Mouse (Mus musculus) fat pad, adult 2 months (tissue): ENCODE data around the gene Tmem30b.
"Not testable (repeated sequence)": the region's sequence is repeated elsewhere in the genome, so short reads cannot be mapped to it uniquely, and the experiment has no call there.

Source experiments
- DNase-seq: peaks from one replicate; pipeline ENCODE4 v3.0.0-alpha.2; 2011; ENCODE audit warnings: low read depth, low spot score; ENCODE audit errors: extremely low read depth

Gene Tmem30b

DNA sequence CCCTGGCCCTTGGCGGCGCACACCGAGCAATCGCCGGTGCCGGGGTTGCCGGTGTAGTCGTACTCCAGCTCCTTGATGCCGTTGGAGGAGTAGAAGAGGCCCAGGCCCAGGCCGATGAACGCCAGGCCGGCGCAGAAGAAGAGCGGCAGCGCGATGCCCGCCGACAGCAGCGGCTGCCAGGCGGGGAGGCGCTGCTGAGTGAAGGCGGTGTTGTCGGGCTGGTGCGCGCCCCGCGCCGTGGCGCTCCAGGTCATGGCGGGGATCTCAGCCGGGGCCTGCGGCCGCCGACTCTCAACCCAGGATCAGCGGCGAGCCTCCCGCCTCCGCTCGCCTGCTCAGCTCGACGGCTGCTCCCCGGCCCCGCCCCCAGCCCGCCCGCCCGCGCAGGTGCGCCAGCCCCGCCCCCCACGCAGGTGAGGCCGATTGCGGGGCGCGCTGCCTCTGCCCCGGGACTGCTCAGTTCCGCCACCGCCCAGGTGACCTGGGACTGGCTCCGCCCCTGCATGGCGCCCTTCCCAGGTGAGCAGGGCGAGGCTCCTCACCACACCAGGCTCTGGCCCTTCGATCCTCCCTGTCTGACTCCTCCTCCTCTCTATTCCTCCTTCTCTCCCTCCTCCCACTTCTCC, at the start of gene Tmem30b:
Gene Tmem30b, minus strand, starts transcription at position 307 of the 626 bp plus-strand sequence.
- peak; percentile 31 for DNase-seq

DNA sequence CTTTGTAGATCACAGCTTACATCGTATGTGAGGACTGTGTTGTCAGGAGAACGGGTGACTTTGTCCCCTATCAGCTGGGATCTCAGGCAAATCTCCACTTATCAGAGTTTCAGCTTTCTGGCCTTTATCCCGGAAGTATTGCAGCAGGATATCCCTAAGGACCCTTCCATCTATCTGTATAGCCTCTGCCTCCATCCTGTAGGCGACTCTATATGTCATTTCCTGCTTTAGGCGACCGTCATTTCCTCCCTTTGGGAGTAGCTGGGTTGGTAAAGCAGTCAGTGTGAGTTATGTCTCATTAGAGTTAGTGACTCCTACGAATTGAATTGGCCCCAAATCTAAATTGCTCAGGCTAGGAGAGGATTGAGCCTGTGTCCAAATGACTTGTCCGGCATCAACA, 49.0 kb upstream of the Tmem30b start:
- DNase-seq = no peak

GRCm38 (mm10) chr12:73594177-73594745, 48.1 kb upstream of the Tmem30b start:
- DNase-seq = no peak

- no peak for DNase-seq
These were observed 47.0 kb upstream of the Tmem30b start for GRCm38 (mm10) chr12:73593021-73593798.

DNA sequence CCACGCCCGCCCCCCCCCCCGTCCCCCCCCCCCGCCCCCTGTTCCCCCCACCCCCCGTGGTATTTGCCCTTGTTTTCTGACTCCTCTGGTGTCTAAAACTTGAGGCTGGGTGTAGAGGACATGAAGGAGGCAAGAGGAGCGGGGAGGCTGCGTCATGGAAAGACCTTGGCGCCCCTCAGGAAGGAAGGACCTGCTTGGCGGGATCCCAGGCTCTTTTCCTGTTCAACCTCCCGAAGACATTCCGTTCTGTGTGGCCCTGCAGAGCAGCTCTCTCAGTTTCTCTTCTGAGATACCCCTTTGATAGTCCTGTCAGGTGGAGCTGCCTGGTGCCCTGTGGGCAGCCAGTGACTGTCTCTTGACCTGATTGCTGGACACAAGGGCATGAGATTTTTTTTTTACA, 45.4 kb upstream of the Tmem30b start:
- no peak for DNase-seq

- DNase-seq = no peak
These were observed 44.6 kb upstream of the Tmem30b start for GRCm38 (mm10) chr12:73590627-73591276.

GRCm38 (mm10) chr12:73587262-73587661, 41.1 kb upstream of the Tmem30b start:
- no peak for DNase-seq

GRCm38 (mm10) chr12:73585850-73586249, 39.7 kb upstream of the Tmem30b start:
- no peak for DNase-seq

GRCm38 (mm10) chr12:73585241-73585801, 39.1 kb upstream of the Tmem30b start:
- DNase-seq = no peak

DNA sequence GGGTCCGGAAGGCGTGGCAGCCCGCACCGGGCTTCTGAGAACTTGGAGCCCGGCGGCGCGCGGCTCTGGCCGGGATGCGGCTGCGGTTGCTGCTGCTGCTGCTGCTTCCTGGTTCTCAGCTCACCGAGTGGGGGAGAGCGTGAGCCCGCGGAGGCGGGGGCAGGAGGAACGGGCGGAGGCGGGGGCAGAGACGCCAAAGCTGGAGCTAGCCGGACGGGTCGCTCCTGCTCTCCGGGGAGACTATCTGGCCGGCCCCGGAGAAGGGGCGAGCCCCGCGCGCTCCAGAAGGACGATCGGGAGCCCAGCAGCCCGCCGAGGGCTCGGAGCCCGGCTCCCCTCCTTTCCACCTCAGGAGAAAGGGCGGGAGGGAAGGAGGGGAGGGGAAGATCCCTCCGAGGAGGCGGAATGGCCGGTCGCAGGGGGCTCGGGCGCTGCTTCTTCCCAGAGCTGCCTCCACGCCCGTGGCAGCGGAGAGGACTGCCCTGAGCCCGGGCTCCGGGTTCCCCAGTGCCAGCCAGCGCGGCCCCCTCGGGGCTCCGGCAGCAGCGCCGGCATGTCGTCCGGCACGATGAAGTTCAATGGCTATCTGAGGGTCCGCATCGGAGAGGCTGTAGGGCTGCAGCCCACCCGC, 38.5 kb upstream of the Tmem30b start, which contains the start of gene Prkch:
Gene Prkch, plus strand, starts transcription at position 187 of the 631 bp plus-strand sequence.
- no peak for DNase-seq

- no peak for DNase-seq
These were observed 37.8 kb upstream of the Tmem30b start for GRCm38 (mm10) chr12:73583813-73584609.

DNA sequence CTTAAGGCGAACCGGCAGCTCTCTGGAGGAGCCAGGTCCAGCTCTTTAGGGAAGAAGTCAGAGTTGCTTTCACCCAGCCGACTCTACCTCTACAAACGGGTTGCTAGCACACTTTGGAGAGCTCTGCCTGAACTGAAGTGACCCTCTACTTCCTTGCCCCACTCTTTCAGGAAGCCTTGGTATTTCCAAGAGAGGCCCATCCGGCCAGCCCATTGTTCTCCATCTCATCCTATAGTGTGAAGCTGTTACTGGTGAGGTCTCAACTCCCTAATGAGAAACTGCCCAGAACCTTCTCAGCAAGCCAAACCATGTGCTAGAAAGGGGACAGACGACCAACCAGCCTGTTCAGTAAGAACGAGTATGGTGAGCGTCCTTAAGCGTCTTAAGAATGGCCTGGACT, 37.1 kb upstream of the Tmem30b start:
- DNase-seq = no peak

- DNase-seq = no peak
These were observed 34.6 kb upstream of the Tmem30b start for GRCm38 (mm10) chr12:73580811-73581210.

DNA sequence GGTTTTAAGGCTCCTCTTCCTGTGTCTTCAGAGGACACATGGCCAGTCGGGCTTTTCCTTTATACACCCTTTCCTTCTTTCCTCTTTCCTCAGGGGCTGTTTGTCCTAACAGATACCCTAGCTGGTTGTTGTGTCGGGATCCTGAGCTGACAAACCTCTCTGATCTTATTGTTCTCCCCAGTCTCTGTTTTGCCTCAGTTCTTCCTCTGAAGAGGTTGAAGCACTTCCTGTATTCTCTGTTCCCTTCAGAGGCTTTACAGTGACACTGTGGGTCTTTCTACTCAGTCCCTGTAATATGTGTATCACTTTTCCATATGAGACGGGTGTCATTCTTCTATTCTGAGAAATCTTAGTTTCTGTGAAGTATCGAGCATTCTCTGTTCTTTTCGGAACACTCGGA, 31.9 kb upstream of the Tmem30b start:
- DNase-seq = no peak

GRCm38 (mm10) chr12:73574632-73575031, 28.4 kb upstream of the Tmem30b start:
- no peak for DNase-seq

GRCm38 (mm10) chr12:73565620-73565969, 19.4 kb upstream of the Tmem30b start:
- DNase-seq = no peak

- no peak for DNase-seq
These were observed 18.8 kb upstream of the Tmem30b start for GRCm38 (mm10) chr12:73564795-73565619.

DNA sequence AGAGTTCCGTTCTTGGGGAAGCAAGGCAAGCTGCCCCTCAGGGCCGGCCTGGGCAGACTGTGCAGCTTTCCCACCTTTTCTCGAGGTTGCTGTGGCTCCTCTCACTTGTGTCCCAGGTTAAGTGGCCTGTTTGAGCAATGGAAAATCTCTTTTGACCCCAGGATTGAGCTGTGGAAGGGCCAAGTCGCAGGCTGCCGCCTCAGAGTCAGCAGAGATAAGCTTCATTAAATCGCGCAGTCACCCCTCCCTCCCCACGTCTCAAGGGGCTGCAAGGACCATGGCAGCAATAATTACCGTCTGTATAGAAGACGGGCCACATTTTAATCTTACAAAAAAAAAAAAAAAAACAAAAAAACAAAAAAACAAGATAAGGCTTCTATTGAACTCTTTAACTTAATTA, 18.0 kb upstream of the Tmem30b start:
- DNase-seq = no peak

GRCm38 (mm10) chr12:73563122-73563521, 16.9 kb upstream of the Tmem30b start:
- not testable (repeated sequence) for DNase-seq
